Mouse (Mus musculus): Measurements from ENCODE around the gene Tmem102. TPM values are rescaled to one million over a fixed set of nuclear protein-coding genes. Genes with fewer than 3 reads are reported as not detected.

The Tmem102 gene
- polyA plus RNA-seq, 1 experiment, result 0.32 TPM

DNA sequence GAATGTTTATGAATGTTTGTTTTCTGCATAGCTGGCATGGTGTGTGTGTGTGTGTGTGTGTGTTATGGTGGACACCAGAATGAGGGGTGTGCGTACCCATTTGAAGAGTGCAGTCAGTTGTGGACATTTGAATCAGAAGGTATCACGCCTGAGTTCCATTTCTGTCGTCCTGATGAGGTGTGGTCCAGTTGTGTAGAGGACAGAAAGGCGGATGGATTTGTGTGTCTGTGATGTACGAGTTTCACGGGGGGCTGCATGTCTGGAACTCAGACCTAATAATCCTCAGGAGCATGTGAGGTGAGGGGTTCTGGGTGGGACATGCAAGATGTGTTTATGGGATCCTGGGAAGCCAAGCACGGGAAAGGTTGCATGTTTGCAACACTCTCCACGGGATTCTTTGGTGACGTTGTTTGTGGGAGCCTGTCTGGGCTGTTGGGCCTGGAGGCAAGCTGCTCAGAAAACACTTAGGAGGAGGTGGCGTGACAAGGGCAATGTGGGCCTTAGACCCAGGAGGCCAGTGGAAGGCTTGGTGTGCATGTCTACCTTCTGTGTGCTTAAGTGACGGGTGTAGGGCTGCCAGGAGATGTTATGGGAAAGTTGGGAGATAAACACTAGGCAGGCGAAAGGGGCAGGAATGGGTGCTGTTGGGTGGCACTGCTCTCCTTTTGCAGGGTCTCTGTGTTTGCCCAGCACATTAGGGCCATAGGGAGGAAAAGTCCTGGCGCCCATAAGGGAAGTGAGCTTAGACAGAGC lies 38.4 kb downstream of the Tmem102 start:
- Histone ChIP-seq H3K27me3 (ENCODE audit: control insufficient read depth, insufficient read depth, insufficient read length) (no peaks in the 10 kb centered on the region), H3K79me2 (ENCODE audit: control insufficient read depth, insufficient read depth) (no peaks in the 10 kb centered on the region), H3K36me3 (ENCODE audit: control insufficient read depth, insufficient read depth) (no peaks in the 10 kb centered on the region), H3K79me3 (ENCODE audit: low read depth) (no peaks in the 10 kb centered on the region), H3ac (ENCODE audit: control insufficient read depth, insufficient read length, low read depth) (no peak overlapping the region), H3K4me3 (ENCODE audit: insufficient read depth, poor library complexity, severe bottlenecking) (no peak overlapping the region)
- no peak for TF ChIP-seq MYOG (IDR thresholded peaks at IDR 0.05; ENCODE audit: control insufficient read depth, extremely low read depth, insufficient read length)
- TF ChIP-seq USF1 (IDR thresholded peaks at IDR 0.05; ENCODE audit: low read depth), result no peak
- TF ChIP-seq MYOD1 (IDR thresholded peaks at IDR 0.05; ENCODE audit: control insufficient read depth, insufficient read length, low read depth), result no peak
- no peak for TF ChIP-seq MAX (IDR thresholded peaks at IDR 0.05)
- TF ChIP-seq CEBPB (IDR thresholded peaks at IDR 0.05; ENCODE audit: low read depth), result no peak
- no peak for TF ChIP-seq CTCF (IDR thresholded peaks at IDR 0.05; ENCODE audit: control insufficient read depth, insufficient read depth, insufficient read length)
- TF ChIP-seq FOSL1 (IDR thresholded peaks at IDR 0.05; ENCODE audit: insufficient read depth, low read length, poor library complexity, severe bottlenecking), result no peak

DNA sequence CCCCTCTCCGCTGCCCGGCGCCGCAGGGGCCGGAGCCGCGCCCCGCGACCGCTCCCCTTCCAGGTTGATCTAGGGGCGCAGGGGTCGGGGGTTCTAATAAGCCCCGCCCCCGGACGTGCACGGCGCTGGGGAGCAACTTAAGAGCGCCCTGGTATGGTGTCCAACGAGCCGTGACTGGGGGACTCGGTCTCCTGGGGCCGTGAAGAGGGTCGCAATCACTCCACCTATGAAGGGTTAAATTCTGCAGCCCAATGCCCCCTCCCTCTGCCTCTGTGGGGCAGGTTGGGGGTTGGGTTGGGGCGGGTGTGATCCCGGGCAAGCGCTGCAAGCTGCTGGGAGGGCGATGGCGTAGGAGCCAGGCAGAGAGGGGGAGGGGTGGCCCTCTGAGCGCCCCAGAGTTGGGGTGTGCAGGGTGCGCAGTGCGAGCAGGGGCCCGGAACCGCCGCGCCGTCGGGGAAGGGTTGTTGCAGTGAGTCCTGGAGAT lies 39.3 kb downstream of the Tmem102 start:
- peak overlapping the region; percentile 75 for H3K4me3 ChIP-seq (ENCODE audit: insufficient read depth, poor library complexity, severe bottlenecking)
- no peaks in the 10 kb centered on the region for H3K36me3 ChIP-seq (ENCODE audit: control insufficient read depth, insufficient read depth)
- H3ac ChIP-seq (ENCODE audit: control insufficient read depth, insufficient read length, low read depth), result peak overlapping the region; percentile 50
- TF ChIP-seq MAX (IDR thresholded peaks at IDR 0.05) (no peak), MYOD1 (IDR thresholded peaks at IDR 0.05; ENCODE audit: control insufficient read depth, insufficient read length, low read depth) (no peak), USF1 (IDR thresholded peaks at IDR 0.05; ENCODE audit: low read depth) (no peak), MYOG (IDR thresholded peaks at IDR 0.05; ENCODE audit: control insufficient read depth, extremely low read depth, insufficient read length) (no peak), FOSL1 (IDR thresholded peaks at IDR 0.05; ENCODE audit: insufficient read depth, low read length, poor library complexity, severe bottlenecking) (no peak), CTCF (IDR thresholded peaks at IDR 0.05; ENCODE audit: control insufficient read depth, insufficient read depth, insufficient read length) (no peak), CEBPB (IDR thresholded peaks at IDR 0.05; ENCODE audit: low read depth) (no peak)
- H3K79me2 ChIP-seq (ENCODE audit: control insufficient read depth, insufficient read depth), result no peaks in the 10 kb centered on the region
- no peaks in the 10 kb centered on the region for H3K79me3 ChIP-seq (ENCODE audit: low read depth)
- H3K27me3 ChIP-seq (ENCODE audit: control insufficient read depth, insufficient read depth, insufficient read length), result no peaks in the 10 kb centered on the region

DNA sequence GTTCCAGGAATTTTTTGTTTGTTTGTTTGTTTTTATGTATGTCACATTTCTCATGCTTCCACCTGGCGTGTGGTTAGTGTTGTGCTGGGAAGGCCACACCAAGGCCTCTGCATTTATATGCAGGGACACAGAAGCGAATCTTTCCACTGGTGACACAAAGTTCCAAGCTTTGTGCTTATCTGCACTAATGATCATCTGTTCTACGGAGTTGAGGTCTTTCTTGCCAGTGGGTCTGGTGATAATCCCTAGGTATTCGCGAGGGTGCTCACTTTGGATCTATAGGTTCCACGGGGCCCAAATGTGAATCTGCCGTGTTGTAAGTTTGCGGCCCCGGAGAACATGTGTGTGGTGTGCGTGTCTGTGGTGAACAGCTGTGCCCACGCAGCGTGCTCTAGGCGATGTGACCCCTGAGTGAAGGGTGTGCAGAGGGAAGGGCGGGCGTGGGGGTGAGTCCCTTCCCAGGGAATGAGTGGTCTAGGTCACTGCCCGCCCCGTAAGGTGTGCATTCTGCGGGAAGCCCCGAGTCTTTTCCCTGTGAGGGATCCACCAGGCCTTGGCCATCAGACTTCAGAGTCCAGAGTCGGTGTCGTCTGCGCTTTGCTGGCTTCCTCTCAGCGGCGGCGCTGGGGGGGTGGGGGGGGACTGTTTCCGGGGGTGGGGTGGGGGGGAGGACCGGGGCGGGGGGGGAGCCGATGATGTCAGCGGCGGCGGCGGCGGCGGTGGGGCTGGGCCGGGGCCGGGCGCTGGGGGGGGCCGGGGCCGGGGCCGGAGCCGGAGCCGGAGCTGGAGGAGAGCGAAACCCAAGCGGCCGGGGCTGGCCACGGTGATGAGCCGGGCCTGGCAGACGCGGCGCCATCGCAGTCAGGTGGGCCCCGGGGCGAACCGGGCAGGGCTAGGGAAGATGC lies 40.0 kb downstream of the Tmem102 start, which contains the start of gene Zbtb4:
TSS of gene Zbtb4 (plus strand) at position 692 of the 905 bp plus-strand sequence.
- Histone ChIP-seq H3K79me2 (ENCODE audit: control insufficient read depth, insufficient read depth) (no peaks in the 10 kb centered on the region), H3K79me3 (ENCODE audit: low read depth) (no peaks in the 10 kb centered on the region), H3K36me3 (ENCODE audit: control insufficient read depth, insufficient read depth) (no peaks in the 10 kb centered on the region), H3K27me3 (ENCODE audit: control insufficient read depth, insufficient read depth, insufficient read length) (no peaks in the 10 kb centered on the region), H3ac (ENCODE audit: control insufficient read depth, insufficient read length, low read depth) (peak within 1 kb of the TSS; percentile 50), H3K4me3 (ENCODE audit: insufficient read depth, poor library complexity, severe bottlenecking) (peak within 1 kb of the TSS; percentile 75)
- TF ChIP-seq MAX (IDR thresholded peaks at IDR 0.05) (no peak), MYOD1 (IDR thresholded peaks at IDR 0.05; ENCODE audit: control insufficient read depth, insufficient read length, low read depth) (no peak)

DNA sequence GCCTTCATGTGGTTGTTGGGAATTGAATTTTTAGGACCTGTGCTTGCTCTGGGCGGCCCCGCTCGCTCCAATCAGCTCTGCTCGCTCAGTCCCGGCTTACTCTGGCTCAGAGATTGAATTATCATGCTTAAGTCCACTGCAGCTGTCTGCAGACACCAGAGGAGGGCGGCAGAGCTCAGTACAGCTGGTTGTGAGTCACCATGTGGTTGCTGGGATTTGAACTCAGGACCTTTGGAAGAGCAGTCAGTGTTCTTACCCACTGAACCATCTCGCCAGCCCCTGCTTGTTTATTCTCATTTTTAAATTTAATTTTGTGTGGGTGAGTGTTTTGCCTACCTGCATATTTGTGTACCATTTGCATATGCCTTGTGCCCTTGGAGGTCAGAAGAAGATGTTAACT lies 41.9 kb downstream of the Tmem102 start:
- H3ac ChIP-seq (ENCODE audit: control insufficient read depth, insufficient read length, low read depth), result no peak overlapping the region
- TF ChIP-seq MYOD1 (IDR thresholded peaks at IDR 0.05; ENCODE audit: control insufficient read depth, insufficient read length, low read depth), result no peak
- TF ChIP-seq FOSL1 (IDR thresholded peaks at IDR 0.05; ENCODE audit: insufficient read depth, low read length, poor library complexity, severe bottlenecking), result no peak
- no peak for TF ChIP-seq MAX (IDR thresholded peaks at IDR 0.05)
- TF ChIP-seq CTCF (IDR thresholded peaks at IDR 0.05; ENCODE audit: control insufficient read depth, insufficient read depth, insufficient read length), result no peak
- no peak for TF ChIP-seq CEBPB (IDR thresholded peaks at IDR 0.05; ENCODE audit: low read depth)
- TF ChIP-seq MYOG (IDR thresholded peaks at IDR 0.05; ENCODE audit: control insufficient read depth, extremely low read depth, insufficient read length), result no peak
- no peak for TF ChIP-seq USF1 (IDR thresholded peaks at IDR 0.05; ENCODE audit: low read depth)
- no peaks in the 10 kb centered on the region for H3K79me2 ChIP-seq (ENCODE audit: control insufficient read depth, insufficient read depth)
- no peak overlapping the region for H3K4me3 ChIP-seq (ENCODE audit: insufficient read depth, poor library complexity, severe bottlenecking)
- H3K79me3 ChIP-seq (ENCODE audit: low read depth), result no peaks in the 10 kb centered on the region
- H3K36me3 ChIP-seq (ENCODE audit: control insufficient read depth, insufficient read depth), result no peaks in the 10 kb centered on the region
- H3K27me3 ChIP-seq (ENCODE audit: control insufficient read depth, insufficient read depth, insufficient read length), result no peaks in the 10 kb centered on the region

DNA sequence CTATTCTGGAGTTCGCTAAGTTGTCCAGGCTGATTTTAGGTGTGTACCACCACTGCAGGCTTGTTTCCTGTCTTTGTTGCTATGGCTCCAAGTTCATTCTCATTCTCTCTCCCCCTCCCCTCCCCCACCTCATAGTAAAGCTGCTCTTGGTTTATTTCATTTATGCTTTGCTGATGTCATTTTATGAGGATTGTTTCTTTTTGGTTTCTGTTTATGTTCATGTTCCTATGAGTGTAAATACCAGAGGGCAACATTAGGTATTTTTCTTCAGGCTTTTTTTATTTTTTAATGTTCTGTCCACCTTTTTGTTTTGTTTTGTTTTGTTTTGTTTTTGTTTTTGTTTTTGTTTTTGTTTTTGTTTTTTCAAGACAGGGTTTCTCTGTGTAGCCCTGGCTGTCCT lies 43.6 kb downstream of the Tmem102 start, which contains the start of gene Slc35g3:
TSS of gene Slc35g3 (minus strand) at position 101 of the 400 bp plus-strand sequence.
- H3K27me3 ChIP-seq (ENCODE audit: control insufficient read depth, insufficient read depth, insufficient read length), result no peaks in the 10 kb centered on the region
- H3K4me3 ChIP-seq (ENCODE audit: insufficient read depth, poor library complexity, severe bottlenecking), result no peak within 1 kb of the TSS
- peaks cover 13% of the 10 kb centered on the region for H3K79me3 ChIP-seq (ENCODE audit: low read depth)
- H3ac ChIP-seq (ENCODE audit: control insufficient read depth, insufficient read length, low read depth), result no peak within 1 kb of the TSS
- H3K36me3 ChIP-seq (ENCODE audit: control insufficient read depth, insufficient read depth), result peaks cover 9% of the 10 kb centered on the region
- H3K79me2 ChIP-seq (ENCODE audit: control insufficient read depth, insufficient read depth), result peaks cover 14% of the 10 kb centered on the region
- no peak for TF ChIP-seq USF1 (IDR thresholded peaks at IDR 0.05; ENCODE audit: low read depth)

All from C2C12 (cell line).